Mouse (Mus musculus) neural tube, embryonic 12.5 days (tissue): ENCODE data around the gene Arfgef3. TPM values are rescaled to one million over a fixed set of nuclear protein-coding genes. Genes with fewer than 3 reads are reported as not detected.

Experiments used
- ATAC-seq: fragments of 200-750 bp; cut with Nextera tagmentation; 2 replicates; pipeline ENCODE4 v1.8.0; 2017; ENCODE audit warnings: low read depth, mild to moderate bottlenecking, moderate TSS enrichment, moderate library complexity; ENCODE audit not compliant: low FRiP score
- H3K27ac ChIP-seq: fragments of 300-500 bp; sonication (generic); 2 replicates; pipeline ENCODE4 v1.5.1; 2016
- H3K27me3 ChIP-seq: fragments of 300-500 bp; sonication (generic); replicated peaks from 2 replicates; pipeline ENCODE4 v1.6.1; 2016; ENCODE audit warnings: mild to moderate bottlenecking
- H3K36me3 ChIP-seq: fragments of 300-500 bp; sonication (generic); 2 replicates; pipeline ENCODE4 v1.6.1; 2016; ENCODE audit warnings: mild to moderate bottlenecking
- H3K4me1 ChIP-seq: fragments of 300-500 bp; sonication (generic); 2 replicates; pipeline ENCODE4 v1.6.1; 2016
- H3K4me2 ChIP-seq: fragments of 300-500 bp; sonication (generic); replicated peaks from 2 replicates; pipeline ENCODE4 v1.6.1; 2016; ENCODE audit warnings: mild to moderate bottlenecking
- H3K4me3 ChIP-seq: fragments of 300-500 bp; sonication (generic); 2 replicates; pipeline ENCODE4 v1.5.1; 2016
- H3K9ac ChIP-seq: fragments of 300-500 bp; sonication (generic); 2 replicates; pipeline ENCODE4 v1.6.1; 2016; ENCODE audit warnings: mild to moderate bottlenecking
- H3K9me3 ChIP-seq: fragments of 300-500 bp; sonication (generic); 2 replicates; pipeline ENCODE4 v1.6.1; 2016; ENCODE audit warnings: mild to moderate bottlenecking
- WGBS: fragments of 180-500 bp; shearing (Covaris S2); methylation state at CpG from one replicate; pipeline ENCODE4 v1.1.7; 2016; 5-methylcytosine and 5-hydroxymethylcytosine counted together
- polyA plus RNA-seq: library from polyadenylated mRNA; unstranded; fragments of >200 nt; fragmentation: Nextera tagmentation; extraction: Ambion mirVana; gene quantifications from 2 replicates; pipeline ENCODE4 v1.2.1, GENCODE M21; 2016

The Arfgef3 gene
- polyA plus RNA-seq, 1 experiment from 2014 or later, result 4.2 TPM

DNA sequence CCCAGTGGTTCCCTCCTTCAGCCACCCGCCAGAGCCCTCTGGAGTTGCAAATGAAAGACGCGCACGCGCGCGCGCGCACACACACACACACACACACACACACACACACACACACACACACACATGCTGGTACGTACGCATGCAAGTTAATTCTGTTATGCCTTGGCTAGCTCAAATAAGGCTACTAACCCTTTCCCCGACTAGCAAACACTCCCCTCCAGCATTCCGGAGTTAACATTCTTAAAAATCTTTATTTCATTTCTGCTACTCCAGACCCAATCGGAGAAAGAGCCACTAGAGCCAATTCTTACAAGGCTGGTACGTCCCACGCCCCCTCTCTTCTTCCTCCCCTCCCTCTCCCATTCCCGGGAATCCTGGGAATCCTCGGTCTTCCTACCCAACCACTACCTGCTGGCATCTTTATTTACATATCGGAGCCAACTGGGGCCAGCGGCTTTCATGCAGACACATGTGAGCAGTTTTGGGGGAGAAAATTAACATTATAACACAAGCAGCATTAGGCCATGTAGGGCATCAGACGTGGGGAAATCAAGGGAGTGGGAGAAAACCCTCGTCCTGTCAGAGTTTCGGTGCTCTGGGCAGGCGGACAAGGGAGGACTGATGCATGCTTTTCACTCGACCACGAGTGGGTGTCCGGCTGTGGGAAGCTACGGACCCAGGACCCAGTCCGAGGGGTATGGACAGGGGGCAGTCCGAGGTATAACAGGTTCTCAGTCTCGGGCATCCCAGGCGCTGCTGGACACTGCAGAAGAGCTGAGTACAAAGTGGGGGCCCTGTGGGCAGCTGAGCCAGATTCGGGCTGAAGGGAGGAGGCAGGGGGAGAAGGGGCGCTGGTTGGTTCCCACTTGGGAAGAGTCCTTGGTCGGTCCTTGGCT, 194.2 kb downstream of the Arfgef3 start:
- Histone ChIP-seq H3K4me1 (peaks cover 11% of the 10 kb centered on the region), H3K9me3 (no peaks in the 10 kb centered on the region), H3K27me3 (no peaks in the 10 kb centered on the region), H3K9ac (0 out of 2 replicates have a peak overlapping the region, but pooled peaks have one; percentile 40), H3K36me3 (no peaks in the 10 kb centered on the region), H3K4me2 (peak overlapping the region; percentile 72), H3K4me3 (peak overlapping the region; percentile 33), H3K27ac (no peak overlapping the region)
- 4% methylated on average over 35 of the region's 35 CpGs for WGBS
- ATAC-seq, result peak; percentile 37; the same call in 1 of the 2 replicates

DNA sequence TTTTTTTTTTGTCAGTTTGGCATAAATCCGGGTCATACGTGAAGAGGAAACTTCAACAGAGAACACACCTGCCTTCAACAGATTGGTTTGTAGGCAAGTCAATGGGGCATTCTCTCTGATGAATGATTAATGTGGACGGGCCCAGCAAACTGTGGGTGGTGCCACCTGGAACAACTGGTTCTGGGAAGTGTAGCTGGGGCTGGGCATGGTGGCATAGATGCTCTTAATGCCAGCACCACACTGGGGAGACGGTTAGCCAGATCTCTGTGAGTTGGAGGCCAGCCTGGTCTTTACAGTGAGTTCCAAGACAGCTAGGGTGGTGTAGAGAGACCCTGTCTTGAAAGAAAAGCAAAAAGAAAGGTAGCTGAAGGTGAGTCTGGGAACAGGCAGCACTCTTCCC, 196.4 kb downstream of the Arfgef3 start:
- Histone ChIP-seq H3K36me3 (no peaks in the 10 kb centered on the region), H3K4me3 (no peak overlapping the region), H3K27ac (no peak overlapping the region), H3K4me1 (peaks cover 11% of the 10 kb centered on the region), H3K4me2 (no peak overlapping the region), H3K9ac (no peak overlapping the region), H3K27me3 (no peaks in the 10 kb centered on the region), H3K9me3 (no peaks in the 10 kb centered on the region)
- no peak for ATAC-seq
- 84% methylated on average over 4 of the region's 4 CpGs for WGBS

DNA sequence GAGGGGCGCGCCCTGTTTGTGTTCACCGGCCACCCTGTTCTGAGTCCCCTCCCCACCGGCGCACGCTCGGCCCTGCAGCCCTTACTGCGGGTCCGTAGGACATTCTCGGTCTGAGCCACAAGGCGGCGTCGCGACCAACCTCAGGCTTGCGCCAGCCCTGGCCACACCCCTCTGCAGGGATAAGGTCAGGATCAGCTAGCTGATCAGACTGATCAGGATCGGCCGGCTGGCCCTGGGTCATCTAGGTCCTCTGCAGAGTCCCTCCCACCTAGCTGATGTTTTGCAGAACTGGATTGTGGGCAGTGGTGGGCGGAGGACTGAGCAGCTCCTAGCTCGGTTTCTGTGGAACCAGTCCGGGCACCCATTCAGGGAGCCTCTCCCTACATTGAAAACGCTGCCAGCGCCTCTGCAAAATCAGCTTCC, 197.9 kb downstream of the Arfgef3 start, which contains the start of gene Hebp2:
Hebp2 (minus strand) TSS at position 264 of the 423 bp plus-strand sequence.
- Histone ChIP-seq H3K9me3 (no peaks in the 10 kb centered on the region), H3K4me1 (peaks cover 11% of the 10 kb centered on the region), H3K36me3 (no peaks in the 10 kb centered on the region), H3K4me3 (peak within 1 kb of the TSS; percentile 55), H3K27ac (no peak within 1 kb of the TSS), H3K4me2 (peak within 1 kb of the TSS; percentile 82), H3K9ac (peak within 1 kb of the TSS; percentile 62), H3K27me3 (no peaks in the 10 kb centered on the region)
- peak; percentile 91 for ATAC-seq
- WGBS, result under 1% methylated on average over 22 of the region's 22 CpGs

DNA sequence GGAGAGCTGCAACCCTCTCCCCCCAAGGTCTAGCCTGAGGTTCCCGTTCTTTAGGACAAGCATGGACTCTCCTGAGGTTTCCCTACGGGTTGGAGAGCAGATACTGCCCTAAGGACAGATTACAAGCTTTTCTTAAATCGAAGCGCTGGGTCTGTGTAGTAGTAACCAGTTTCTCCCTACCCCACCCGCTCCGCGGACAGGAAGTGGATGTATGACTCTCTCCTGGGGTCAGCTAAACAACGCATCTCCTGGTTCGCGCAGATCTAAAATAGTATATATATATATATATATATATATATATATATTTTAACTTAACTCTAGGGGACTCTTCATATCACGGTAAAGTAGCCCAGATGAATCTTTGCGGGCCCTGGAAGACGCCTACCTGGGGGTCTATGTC, 198.4 kb downstream of the Arfgef3 start:
- ATAC-seq, result no peak

DNA sequence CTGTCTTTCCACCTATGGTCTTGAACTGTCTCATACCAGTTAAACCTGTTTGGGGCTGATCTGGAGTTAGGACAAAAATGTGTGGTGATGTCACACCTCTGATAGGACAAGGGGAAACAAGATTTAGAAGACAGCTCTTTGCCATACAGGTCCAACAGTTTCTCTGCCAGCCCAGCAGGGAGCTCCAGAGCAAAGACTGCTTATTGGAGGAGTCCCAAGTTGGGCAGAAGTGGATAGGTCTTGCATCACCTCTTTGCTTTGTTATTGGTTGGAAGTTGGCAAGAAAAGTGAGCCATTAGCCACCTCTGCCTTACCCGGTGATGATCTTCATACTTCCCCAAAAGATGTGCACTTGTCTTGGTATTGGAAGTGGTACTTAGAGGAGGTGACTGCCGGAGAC, 206.9 kb downstream of the Arfgef3 start:
- peaks cover 18% of the 10 kb centered on the region for H3K36me3 ChIP-seq

More for the DNA sequence above, 198.4 kb downstream of the Arfgef3 start:
- Histone ChIP-seq H3K27me3 (no peaks in the 10 kb centered on the region), H3K4me3 (peak overlapping the region; percentile 55), H3K36me3 (no peaks in the 10 kb centered on the region), H3K27ac (no peak overlapping the region), H3K4me1 (peaks cover 11% of the 10 kb centered on the region), H3K9ac (peak overlapping the region; percentile 62), H3K9me3 (no peaks in the 10 kb centered on the region), H3K4me2 (peak overlapping the region; percentile 82)
- WGBS, result 11% methylated on average over 13 of the region's 13 CpGs

DNA sequence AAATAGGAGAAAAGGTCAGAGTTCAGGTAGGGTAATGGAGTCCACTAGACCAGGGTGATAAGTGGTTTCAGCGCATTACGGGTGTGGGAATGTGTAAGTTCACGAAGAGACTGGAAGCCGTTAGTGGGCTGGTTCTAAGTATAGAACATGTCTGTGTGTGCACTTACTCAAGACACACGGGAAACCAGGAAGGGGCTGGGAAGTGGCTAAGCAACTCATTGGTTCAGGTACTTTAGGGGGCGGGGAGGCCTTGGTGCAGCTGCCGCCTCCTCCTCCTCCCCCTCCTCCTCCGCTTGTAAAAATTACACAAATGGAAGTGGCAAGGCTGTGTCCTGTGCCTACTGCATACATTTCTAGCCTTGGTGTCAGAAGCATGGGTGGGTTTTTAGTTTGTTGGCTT, 211.5 kb downstream of the Arfgef3 start:
- no peak overlapping the region for H3K4me3 ChIP-seq
- H3K27ac ChIP-seq, result no peak overlapping the region
- no peak overlapping the region for H3K4me2 ChIP-seq
- no peaks in the 10 kb centered on the region for H3K27me3 ChIP-seq
- H3K36me3 ChIP-seq, result peaks cover 27% of the 10 kb centered on the region
- H3K9ac ChIP-seq, result no peak overlapping the region
- H3K9me3 ChIP-seq, result no peaks in the 10 kb centered on the region
- no peak for ATAC-seq
- no peaks in the 10 kb centered on the region for H3K4me1 ChIP-seq
- WGBS, result 67% methylated on average over 8 of the region's 8 CpGs

More for the DNA sequence above, 206.9 kb downstream of the Arfgef3 start:
- Histone ChIP-seq H3K27ac (no peak overlapping the region), H3K9ac (no peak overlapping the region), H3K27me3 (no peaks in the 10 kb centered on the region), H3K4me3 (no peak overlapping the region), H3K4me2 (no peak overlapping the region), H3K9me3 (no peaks in the 10 kb centered on the region), H3K4me1 (no peaks in the 10 kb centered on the region)
- ATAC-seq, result no peak
- WGBS, result 92% methylated on average over 2 of the region's 2 CpGs

Other genes starting within 250 kb of the Arfgef3 start
- gene Hebp2, start 197.9 kb downstream of the Arfgef3 start, polyA plus RNA-seq, result 12.1 and 16.4 TPM in 2 replicates
- 0.09 and 0.19 TPM in 2 replicates for gene Gm4922, start 42.8 kb upstream of the Arfgef3 start, polyA plus RNA-seq
- gene Perp, start 101.1 kb upstream of the Arfgef3 start, polyA plus RNA-seq, result 7.5 and 7.6 TPM in 2 replicates